Mouse (Mus musculus): ENCODE results near the gene Kdm5b.

GRCm38 (mm10) chr1:134552396-134552795 is 7.6 kb upstream of the Kdm5b start:
- no peak for TF ChIP-seq POLR2A (IDR thresholded peaks at IDR 0.05; ENCODE audit: borderline replicate concordance, low read depth, low read length)
- no peak for TF ChIP-seq CTCF (IDR thresholded peaks at IDR 0.05; ENCODE audit: low read depth, low read length)
